Mouse (Mus musculus): ENCODE results near the gene Iqgap2.
A peak's percentile ranks its signal among the peaks of the same experiment; 100 is the strongest.

DNA sequence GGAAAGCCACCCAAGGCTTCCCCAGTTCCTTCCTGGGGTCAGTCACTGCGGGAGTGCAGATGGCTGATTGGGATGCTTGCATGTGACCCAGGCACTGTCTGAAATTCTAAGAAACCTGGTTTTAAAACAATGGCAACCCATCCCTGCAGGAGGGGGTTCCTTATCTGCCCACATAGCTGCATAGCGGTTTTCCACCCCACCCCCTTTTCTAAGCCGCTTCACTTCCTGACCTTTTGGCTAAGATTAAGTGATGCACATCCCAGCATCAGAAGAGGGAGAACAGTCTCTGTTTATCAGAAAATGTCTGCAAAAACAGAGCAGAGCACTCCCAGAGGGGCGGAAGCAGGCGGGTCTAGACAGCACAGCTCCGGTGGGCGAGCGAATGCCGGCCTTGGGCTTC, 234.6 kb downstream of the Iqgap2 start:
- TF ChIP-seq FLI1 (IDR thresholded peaks at IDR 0.05; ENCODE audit: low read length) (peak; percentile 51; the same call in 1 of the 2 replicates), GATA1 (IDR thresholded peaks at IDR 0.05; ENCODE audit: borderline replicate concordance, low read length) (peak; percentile 83; the same call in 2 of the 3 replicates)

All from megakaryocyte, embryonic 14.5 days (primary cell).